In genomic region chr13:40756356-40756755, GRCm38 (mm10) we compare ENCODE assay signal across 21 mouse cellular contexts. TPM values are rescaled to one million over a fixed set of nuclear protein-coding genes. Genes with fewer than 3 reads are reported as not detected.
"Had no signal": no experiment of that assay in that cellular context is flagged by ENCODE, and none has a peak within 500 bp of the region (broad histone marks: within the 10 kb centered on the region; RNA-seq: fewer than 3 reads in every experiment).

No protein-coding gene starts in this region.

- H3K27me3 ChIP-seq: limb, embryonic 13.5 days; liver, embryonic 12.5 days; liver, embryonic 15.5 days; lung, embryonic 15.5 days; midbrain, embryonic 15.5 days; neural tube, embryonic 12.5 days; neural tube, embryonic 15.5 days; stomach, embryonic 15.5 days had no signal

- H3K4me1 ChIP-seq: limb, embryonic 10.5 days; limb, embryonic 13.5 days; liver, embryonic 12.5 days; liver, embryonic 15.5 days; lung, embryonic 15.5 days; midbrain, embryonic 12.5 days; midbrain, embryonic 15.5 days; neural tube, embryonic 12.5 days; neural tube, embryonic 15.5 days; stomach, embryonic 15.5 days had no signal

- ATAC-seq: liver, embryonic 12.5 days; midbrain, embryonic 15.5 days had no signal

- H3K4me2 ChIP-seq: limb, embryonic 13.5 days; liver, embryonic 12.5 days; liver, embryonic 15.5 days; lung, embryonic 15.5 days; midbrain, embryonic 12.5 days; midbrain, embryonic 15.5 days; neural tube, embryonic 12.5 days; neural tube, embryonic 15.5 days; stomach, embryonic 15.5 days had no signal

- H3K4me3 ChIP-seq: limb, embryonic 10.5 days; limb, embryonic 13.5 days; liver, embryonic 12.5 days; liver, embryonic 15.5 days; lung, embryonic 15.5 days; midbrain, embryonic 12.5 days; midbrain, embryonic 15.5 days; neural tube, embryonic 12.5 days; neural tube, embryonic 15.5 days; stomach, embryonic 15.5 days had no signal

- H3K27ac ChIP-seq: limb, embryonic 10.5 days; limb, embryonic 13.5 days; liver, embryonic 12.5 days; liver, embryonic 15.5 days; lung, embryonic 15.5 days; midbrain, embryonic 12.5 days; midbrain, embryonic 15.5 days; neural tube, embryonic 12.5 days; neural tube, embryonic 15.5 days; stomach, embryonic 15.5 days had no signal

- H3K36me3 ChIP-seq: limb, embryonic 10.5 days; limb, embryonic 13.5 days; liver, embryonic 12.5 days; liver, embryonic 15.5 days; lung, embryonic 15.5 days; midbrain, embryonic 12.5 days; midbrain, embryonic 15.5 days; neural tube, embryonic 12.5 days; neural tube, embryonic 15.5 days; stomach, embryonic 15.5 days had no signal

- H3K9ac ChIP-seq: limb, embryonic 13.5 days; liver, embryonic 12.5 days; liver, embryonic 15.5 days; lung, embryonic 15.5 days; midbrain, embryonic 12.5 days; midbrain, embryonic 15.5 days; neural tube, embryonic 12.5 days; neural tube, embryonic 15.5 days; stomach, embryonic 15.5 days had no signal

- H3K9me3 ChIP-seq: limb, embryonic 10.5 days; limb, embryonic 13.5 days; liver, embryonic 12.5 days; liver, embryonic 15.5 days; lung, embryonic 15.5 days; midbrain, embryonic 12.5 days; midbrain, embryonic 15.5 days; neural tube, embryonic 12.5 days; neural tube, embryonic 15.5 days; stomach, embryonic 15.5 days had no signal

- DNase-seq: kidney, adult 9 months; kidney, postnatal 14 days; kidney, postnatal 4 days; liver; lung, adult 18-20 months; lung, postnatal 10 days; lung, postnatal 36 days; right cerebral cortex, adult 18-20 months; right cerebral cortex, postnatal 14 days; spleen, adult 18-20 months; thymus, postnatal 36 days had no signal

RNA-seq across cellular contexts. Expression of gene Tfap2a, which starts 18.2 kb away (rescaled TPM):
- polyA plus RNA-seq: liver, embryonic 15.5 days had no signal
